Mouse (Mus musculus): ENCODE measurements around the gene Rbm31y.
"Not testable (repeated sequence)": the region's sequence is repeated elsewhere in the genome, so short reads cannot be mapped to it uniquely, and the experiment has no call there.

Gene Rbm31y

GRCm38 (mm10) chrY:17400461-17400860, at the start of gene Rbm31y:
Gene Rbm31y, plus strand, starts transcription at chrY:17400761.
- not testable (repeated sequence) for DNase-seq

All from cerebellum, adult 18-20 months (tissue).